Mouse (Mus musculus) lung, postnatal 0 days (tissue): ENCODE data around the gene Rassf1. TPM values are rescaled to one million over a fixed set of nuclear protein-coding genes. Genes with fewer than 3 reads are reported as not detected.
A peak's percentile ranks its signal among the peaks of the same experiment; 100 is the strongest.

ENCODE experiments used
- ATAC-seq: fragments of 200-750 bp; cut with Nextera tagmentation; 2 replicates; pipeline ENCODE4 v1.8.0; 2017; ENCODE audit warnings: moderate library complexity
- DNase-seq: peaks from one replicate; pipeline ENCODE4 v3.0.0-alpha.2; 2016; ENCODE audit warnings: low spot score
- H3K27ac ChIP-seq: fragments of 300-500 bp; sonication (generic); 2 replicates; pipeline ENCODE4 v1.5.1; 2014; ENCODE audit warnings: antibody characterized with exemption, mild to moderate bottlenecking, low read length, mixed read lengths
- H3K27me3 ChIP-seq: fragments of 300-500 bp; sonication (generic); replicated peaks from 2 replicates; pipeline ENCODE4 v1.6.1; 2014; ENCODE audit warnings: low read length, mixed read lengths; ENCODE audit not compliant: insufficient read depth
- H3K36me3 ChIP-seq: fragments of 300-500 bp; sonication (generic); 2 replicates; pipeline ENCODE4 v1.6.1; 2014; ENCODE audit warnings: low read length, mixed read lengths; ENCODE audit not compliant: insufficient read depth
- H3K4me1 ChIP-seq: fragments of 300-500 bp; sonication (generic); 2 replicates; pipeline ENCODE4 v1.6.1; 2014; ENCODE audit warnings: antibody characterized with exemption, low read depth, low read length, mixed read lengths; ENCODE audit not compliant: insufficient read depth
- H3K4me2 ChIP-seq: fragments of 300-500 bp; sonication (generic); replicated peaks from 2 replicates; pipeline ENCODE4 v1.6.1; 2014; ENCODE audit warnings: low read depth, mild to moderate bottlenecking, low read length, moderate library complexity, mixed read lengths
- H3K4me3 ChIP-seq: fragments of 300-500 bp; sonication (generic); 2 replicates; pipeline ENCODE4 v1.5.1; 2014; ENCODE audit warnings: low read depth, low read length
- H3K9ac ChIP-seq: fragments of 300-500 bp; sonication (generic); replicated peaks from 2 replicates; pipeline ENCODE4 v1.6.1; 2014; ENCODE audit warnings: low read depth, mild to moderate bottlenecking
- H3K9me3 ChIP-seq: fragments of 300-500 bp; sonication (generic); 2 replicates; pipeline ENCODE4 v1.6.1; 2016; ENCODE audit warnings: low read length, mixed read lengths
- CTCF ChIP-seq: IDR thresholded peaks from 2 replicates; pipeline ENCODE4 v1.5.1; 2016; ENCODE audit warnings: antibody characterized with exemption, mild to moderate bottlenecking
- EP300 ChIP-seq: IDR thresholded peaks from 2 replicates; pipeline ENCODE4 v1.6.1; 2016; ENCODE audit warnings: antibody characterized with exemption, mild to moderate bottlenecking, control low read depth
- WGBS: fragments of 180-500 bp; shearing (Covaris S2); extraction: QIAGEN DNeasy Blood & Tissue Kit; methylation state at CpG from one replicate; pipeline ENCODE4 v1.1.7; 2014; 5-methylcytosine and 5-hydroxymethylcytosine counted together
- polyA plus RNA-seq: library from polyadenylated mRNA; unstranded; fragments of >200 nt; fragmentation: Nextera tagmentation; extraction: Ambion mirVana; gene quantifications from 2 replicates; pipeline ENCODE4 v1.2.1, GENCODE M21; 2015

The Rassf1 gene
- polyA plus RNA-seq, 1 experiment from 2014 or later = 86.1 TPM

- Histone ChIP-seq H3K4me1 (no peaks in the 10 kb centered on the region), H3K36me3 (no peaks in the 10 kb centered on the region), H3K27me3 (no peaks in the 10 kb centered on the region), H3K4me2 (no peak overlapping the region), H3K9me3 (no peaks in the 10 kb centered on the region), H3K9ac (no peak overlapping the region), H3K27ac (no peak overlapping the region), H3K4me3 (no peak overlapping the region)
- ATAC-seq (no peak), DNase-seq (no peak)
- WGBS = 44% methylated on average over 8 of the region's 8 CpGs
- TF ChIP-seq CTCF (no peak), EP300 (no peak)
Measured at GRCm38 (mm10) chr9:107511436-107511835, 39.9 kb upstream of the Rassf1 start.

GRCm38 (mm10) chr9:107512326-107512725 is 39.0 kb upstream of the Rassf1 start:
- no peak overlapping the region for H3K4me2 ChIP-seq
- H3K27me3 ChIP-seq = no peaks in the 10 kb centered on the region
- H3K4me3 ChIP-seq = no peak overlapping the region
- no peak overlapping the region for H3K27ac ChIP-seq
- 76% methylated on average over 16 of the region's 16 CpGs for WGBS
- no peaks in the 10 kb centered on the region for H3K9me3 ChIP-seq
- no peaks in the 10 kb centered on the region for H3K4me1 ChIP-seq
- no peak for DNase-seq
- TF ChIP-seq EP300 (no peak), CTCF (no peak)
- H3K36me3 ChIP-seq = no peaks in the 10 kb centered on the region
- no peak for ATAC-seq
- H3K9ac ChIP-seq = no peak overlapping the region

- no peak overlapping the region for H3K9ac ChIP-seq
- no peaks in the 10 kb centered on the region for H3K27me3 ChIP-seq
- H3K36me3 ChIP-seq = no peaks in the 10 kb centered on the region
- no peak overlapping the region for H3K4me3 ChIP-seq
- WGBS = 9% methylated on average over 14 of the region's 14 CpGs
- no peaks in the 10 kb centered on the region for H3K4me1 ChIP-seq
- H3K9me3 ChIP-seq = no peaks in the 10 kb centered on the region
- ATAC-seq (peak; percentile 44; the same call in 1 of the 2 replicates), DNase-seq (peak; percentile 81)
- H3K27ac ChIP-seq = no peak overlapping the region
- TF ChIP-seq EP300 (no peak), CTCF (peak; percentile 100)
- H3K4me2 ChIP-seq = no peak overlapping the region
Measured at GRCm38 (mm10) chr9:107514303-107514955, 36.9 kb upstream of the Rassf1 start.

GRCm38 (mm10) chr9:107520331-107520730 is 31.0 kb upstream of the Rassf1 start:
- Histone ChIP-seq H3K4me3 (no peak overlapping the region), H3K36me3 (no peaks in the 10 kb centered on the region), H3K4me1 (no peaks in the 10 kb centered on the region; the same call in 1 of the 2 replicates), H3K4me2 (no peak overlapping the region), H3K27ac (no peak overlapping the region), H3K27me3 (no peaks in the 10 kb centered on the region), H3K9me3 (no peaks in the 10 kb centered on the region), H3K9ac (no peak overlapping the region)
- DNase-seq (no peak), ATAC-seq (no peak)
- TF ChIP-seq EP300 = no peak
- no peak for TF ChIP-seq CTCF
- 61% methylated on average over 6 of the region's 6 CpGs for WGBS

- ATAC-seq = no peak
- no peak overlapping the region for H3K9ac ChIP-seq
- H3K27ac ChIP-seq = no peak overlapping the region
- H3K4me1 ChIP-seq = no peaks in the 10 kb centered on the region; the same call in 1 of the 2 replicates
- no peaks in the 10 kb centered on the region for H3K9me3 ChIP-seq
- peaks cover 1% of the 10 kb centered on the region; the same call in 1 of the 2 replicates for H3K27me3 ChIP-seq
- no peak for DNase-seq
- no peak overlapping the region for H3K4me3 ChIP-seq
- no peak overlapping the region for H3K4me2 ChIP-seq
- no peaks in the 10 kb centered on the region for H3K36me3 ChIP-seq
- TF ChIP-seq CTCF (no peak), EP300 (no peak)
- 48% methylated on average over 5 of the region's 5 CpGs for WGBS
Measured at GRCm38 (mm10) chr9:107521190-107521589, 30.2 kb upstream of the Rassf1 start.

- DNase-seq (peak; percentile 28), ATAC-seq (no peak)
- H3K4me1 ChIP-seq = no peaks in the 10 kb centered on the region; the same call in 1 of the 2 replicates
- TF ChIP-seq EP300 (no peak), CTCF (no peak)
- WGBS = 21% methylated on average over 18 of the region's 25 CpGs
- H3K27ac ChIP-seq = no peak overlapping the region
- H3K9me3 ChIP-seq = no peaks in the 10 kb centered on the region
- peaks cover 8% of the 10 kb centered on the region for H3K27me3 ChIP-seq
- no peak overlapping the region for H3K9ac ChIP-seq
- H3K4me2 ChIP-seq = peak overlapping the region; percentile 41
- no peaks in the 10 kb centered on the region for H3K36me3 ChIP-seq
- H3K4me3 ChIP-seq = no peak overlapping the region
Measured at GRCm38 (mm10) chr9:107521711-107522399, 29.5 kb upstream of the Rassf1 start.
